Mouse (Mus musculus) heart, adult 2 months (tissue): ENCODE results near the gene Lrp11.

Source experiments
- CTCF ChIP-seq: fragments of 200-600 bp; IDR thresholded peaks from 2 replicates; pipeline ENCODE4 v1.8.1; 2022; ENCODE audit warnings: antibody characterized with exemption, mild to moderate bottlenecking, moderate library complexity
- POLR2A ChIP-seq: fragments of 200-500 bp; IDR thresholded peaks from 2 replicates; pipeline ENCODE4 v1.6.1; 2011; ENCODE audit warnings: mild to moderate bottlenecking, low read depth, low read length, control low read depth; ENCODE audit not compliant: insufficient read depth

- TF ChIP-seq CTCF (no peak), POLR2A (no peak)
These were observed 59.5 kb downstream of the Lrp11 start for GRCm38 (mm10) chr10:7649059-7649458.
